Mouse (Mus musculus) MEL (cell line): ENCODE data around the gene Hoxb1. TPM values are rescaled to one million over a fixed set of nuclear protein-coding genes. Genes with fewer than 3 reads are reported as not detected.

ENCODE experiments used
- DNase-seq: peaks from one replicate; pipeline ENCODE4 v3.0.0; 2011; ENCODE audit warnings: low read depth, low spot score
- H3K27ac ChIP-seq: 2 replicates; pipeline ENCODE4 v1.5.1; 2012; ENCODE audit warnings: low read depth, mild to moderate bottlenecking, control low read depth, low read length, moderate library complexity; ENCODE audit not compliant: control insufficient read depth
- H3K27me3 ChIP-seq, 2 experiments: fragments of 150-350 bp in 1 of 2; sonication (generic) in 1 of 2; 2 replicates each; pipeline ENCODE4 v1.6.1; 2012; ENCODE audit warnings: low read length in 2 of 2, mild to moderate bottlenecking in 2 of 2, improper control_type of control experiment in 1 of 2, moderate library complexity in 1 of 2; ENCODE audit not compliant: insufficient read depth in 2 of 2, control insufficient read depth in 1 of 2
- H3K36me3 ChIP-seq, 2 experiments: 2 replicates each; pipeline ENCODE4 v1.6.1; 2012 to 2014; ENCODE audit warnings: low read length in 2 of 2, improper control_type of control experiment in 1 of 2, inconsistent platforms in 1 of 2, mild to moderate bottlenecking in 1 of 2; ENCODE audit not compliant: insufficient read depth in 2 of 2, control insufficient read depth in 1 of 2
- H3K4me1 ChIP-seq, 2 experiments: fragments of 150-350 bp in 1 of 2; sonication (generic) in 1 of 2; 2 replicates each; pipeline ENCODE4 v1.6.1; 2012; ENCODE audit warnings: low read length in 2 of 2, improper control_type of control experiment in 1 of 2, mild to moderate bottlenecking in 1 of 2; ENCODE audit not compliant: insufficient read depth in 2 of 2, control insufficient read depth in 1 of 2
- H3K4me3 ChIP-seq, 2 experiments: fragments of 150-350 bp in 1 of 2; sonication (generic) in 1 of 2; 2 replicates each; pipeline ENCODE4 v1.5.1; 2012; ENCODE audit warnings: low read depth in 2 of 2, low read length in 2 of 2, mild to moderate bottlenecking in 2 of 2, moderate library complexity in 2 of 2, control low read depth in 1 of 2, improper control_type of control experiment in 1 of 2; ENCODE audit not compliant: control insufficient read depth in 1 of 2, insufficient read depth in 1 of 2
- H3K79me2 ChIP-seq: 2 replicates; pipeline ENCODE4 v1.6.1; 2012; ENCODE audit warnings: mild to moderate bottlenecking, low read length, moderate library complexity; ENCODE audit not compliant: control insufficient read depth, poor library complexity, insufficient read depth
- H3K9ac ChIP-seq: 2 replicates; pipeline ENCODE4 v1.6.1; 2012; ENCODE audit warnings: low read depth, mild to moderate bottlenecking, control low read depth, low read length, moderate library complexity; ENCODE audit not compliant: control insufficient read depth, poor library complexity, severe bottlenecking
- H3K9me3 ChIP-seq: fragments of 150-350 bp; sonication (generic); replicated peaks from 2 replicates; pipeline ENCODE4 v1.6.1; 2012; ENCODE audit warnings: mild to moderate bottlenecking, low read length, improper control_type of control experiment, moderate library complexity; ENCODE audit not compliant: insufficient read depth
- CHD1 ChIP-seq: IDR thresholded peaks from 2 replicates; pipeline ENCODE4 v1.6.1; 2012; ENCODE audit warnings: low read depth, mild to moderate bottlenecking, inconsistent platforms, low read length, improper control_type of control experiment
- CTCF ChIP-seq, 3 experiments: IDR thresholded peaks in 2 of 3; conservative IDR thresholded peaks in 1 of 3; 2 replicates each; pipeline ENCODE4 v1.5.1; 2011 to 2012; ENCODE audit warnings: low read length in 3 of 3, low read depth in 2 of 3, mild to moderate bottlenecking in 2 of 3, improper control_type of control experiment in 1 of 3, inconsistent platforms in 1 of 3, mixed read lengths in 1 of 3, moderate library complexity in 1 of 3; ENCODE audit not compliant: control insufficient read depth in 1 of 3, insufficient read depth in 1 of 3, poor library complexity in 1 of 3, severe bottlenecking in 1 of 3
- E2F4 ChIP-seq: IDR thresholded peaks from 2 replicates; pipeline ENCODE4 v1.6.1; 2011; ENCODE audit warnings: low read depth, low read length, improper control_type of control experiment, borderline replicate concordance
- EP300 ChIP-seq, 2 experiments: IDR thresholded peaks; 2 replicates each; pipeline ENCODE4 v1.6.1; 2011; ENCODE audit warnings: improper control_type of control experiment in 2 of 2, low read length in 2 of 2, low read depth in 1 of 2, mild to moderate bottlenecking in 1 of 2
- GABPA ChIP-seq: IDR thresholded peaks from 2 replicates; pipeline ENCODE4 v1.6.1; 2012; ENCODE audit warnings: low read depth, mild to moderate bottlenecking, inconsistent platforms, low read length, improper control_type of control experiment, moderate library complexity
- JUND ChIP-seq: IDR thresholded peaks from 2 replicates; pipeline ENCODE4 v1.6.1; 2011; ENCODE audit warnings: low read depth, mild to moderate bottlenecking, improper control_type of control experiment, low read length
- MEF2A ChIP-seq: IDR thresholded peaks from 2 replicates; pipeline ENCODE4 v1.6.1; 2014; ENCODE audit warnings: low read depth, mild to moderate bottlenecking, inconsistent platforms, low read length, improper control_type of control experiment; ENCODE audit not compliant: poor library complexity, insufficient replicate concordance, severe bottlenecking; ENCODE audit errors: extremely low read depth
- MYC ChIP-seq: IDR thresholded peaks from 2 replicates; pipeline ENCODE4 v1.6.1; 2011; ENCODE audit warnings: low read depth, mild to moderate bottlenecking, low read length, improper control_type of control experiment, moderate library complexity
- NELFE ChIP-seq: IDR thresholded peaks from 2 replicates; pipeline ENCODE4 v1.6.1; 2011; ENCODE audit warnings: low read depth, low read length, improper control_type of control experiment
- RAD21 ChIP-seq: IDR thresholded peaks from 2 replicates; pipeline ENCODE4 v1.6.1; 2011; ENCODE audit warnings: mild to moderate bottlenecking, low read depth, low read length, improper control_type of control experiment
- RCOR1 ChIP-seq: IDR thresholded peaks from 2 replicates; pipeline ENCODE4 v1.6.1; 2012; ENCODE audit warnings: low read depth, mild to moderate bottlenecking, inconsistent platforms, low read length, improper control_type of control experiment
- SMC3 ChIP-seq: IDR thresholded peaks from 2 replicates; pipeline ENCODE4 v1.6.1; 2011; ENCODE audit warnings: low read depth, low read length, improper control_type of control experiment
- TAL1 ChIP-seq: IDR thresholded peaks from 2 replicates; pipeline ENCODE4 v1.6.1; 2012; ENCODE audit warnings: mild to moderate bottlenecking, inconsistent platforms, low read length, moderate library complexity, mixed read lengths
- TBP ChIP-seq: IDR thresholded peaks from 2 replicates; pipeline ENCODE4 v1.8.0; 2011; ENCODE audit warnings: low read depth, low read length, improper control_type of control experiment
- USF2 ChIP-seq, 2 experiments: IDR thresholded peaks; 2 replicates each; pipeline ENCODE4 v1.6.1; 2011 to 2012; ENCODE audit warnings: improper control_type of control experiment in 2 of 2, low read length in 2 of 2, borderline replicate concordance in 1 of 2, inconsistent platforms in 1 of 2, low read depth in 1 of 2, mild to moderate bottlenecking in 1 of 2; ENCODE audit not compliant: insufficient read depth in 1 of 2
- ZC3H11A ChIP-seq: IDR thresholded peaks from 2 replicates; pipeline ENCODE4 v1.6.1; 2012; ENCODE audit warnings: low read depth, mild to moderate bottlenecking, inconsistent platforms, low read length, improper control_type of control experiment
- ZNF384 ChIP-seq: IDR thresholded peaks from 2 replicates; pipeline ENCODE4 v1.6.1; 2012; ENCODE audit warnings: low read depth, mild to moderate bottlenecking, inconsistent platforms, low read length, improper control_type of control experiment
- polyA plus RNA-seq, 2 experiments: library from polyadenylated mRNA; stranded (reverse) in 1 of 2; unstranded in 1 of 2; fragments of >175 nt in 1 of 2; fragments of >200 nt in 1 of 2; gene quantifications; 2 replicates each; pipeline versions ENCODE4 v1.2.1 to v1.2.4; 2012; ENCODE audit warnings: low replicate concordance in 2 of 2, low read depth in 1 of 2; ENCODE audit not compliant: insufficient read length in 2 of 2, insufficient read depth in 1 of 2, missing spikeins in 1 of 2
- total RNA-seq: library from RNA; depleted of rRNA; stranded (reverse); fragments of 300-350 nt; gene quantifications from 2 replicates; pipeline ENCODE4 v1.2.3, GENCODE M21; 2012

Hoxb1 gene
- total and polyA plus RNA-seq, 3 experiments = not detected

- Histone ChIP-seq H3K4me3 (no peak overlapping the region), H3K9ac (no peak overlapping the region), H3K9me3 (no peaks in the 10 kb centered on the region), H3K27me3 (peaks cover 3 to 9% of the 10 kb centered on the region in 2 experiments; a peak in 3 of 4 replicates), H3K4me1 (no peaks in the 10 kb centered on the region; a peak in 1 of 4 replicates), H3K79me2 (no peaks in the 10 kb centered on the region), H3K27ac (no peak overlapping the region), H3K36me3 (no peaks in the 10 kb centered on the region)
- DNase-seq = no peak
- TF ChIP-seq TAL1 (no peak), E2F4 (no peak), CTCF (IDR thresholded peaks at IDR 0.05 in 2 of 3, conservative IDR thresholded peaks at IDR 0.05 in 1 of 3; ENCODE audit: control insufficient read depth in 1 of 3, insufficient read depth in 1 of 3, low read depth in 2 of 3, low read length in 3 of 3, poor library complexity in 1 of 3, severe bottlenecking in 1 of 3) (no peak), MYC (no peak), TBP (no peak), SMC3 (no peak), USF2 (IDR thresholded peaks at IDR 0.05; ENCODE audit: borderline replicate concordance in 1 of 2, insufficient read depth in 1 of 2, low read depth in 1 of 2, low read length in 2 of 2) (no peak), EP300 (IDR thresholded peaks at IDR 0.05; ENCODE audit: low read depth in 1 of 2, low read length in 2 of 2) (no peak), ZNF384 (no peak), GABPA (no peak), NELFE (no peak), JUND (no peak), RAD21 (no peak), CHD1 (no peak), MEF2A (no peak)
Measured at GRCm38 (mm10) chr11:96411019-96411418, 45.5 kb downstream of the Hoxb1 start.

GRCm38 (mm10) chr11:96411934-96412333, 46.4 kb downstream of the Hoxb1 start:
- Histone ChIP-seq H3K9me3 (no peaks in the 10 kb centered on the region), H3K79me2 (no peaks in the 10 kb centered on the region), H3K9ac (no peak overlapping the region), H3K27ac (no peak overlapping the region), H3K27me3 (peaks cover 3 to 10% of the 10 kb centered on the region in 2 experiments; a peak in 3 of 4 replicates), H3K4me1 (no peaks in the 10 kb centered on the region; a peak in 1 of 4 replicates), H3K36me3 (no peaks in the 10 kb centered on the region), H3K4me3 (no peak overlapping the region)
- no peak for TF ChIP-seq JUND
- peak; percentile 7; the same call in 1 of the 2 replicates for TF ChIP-seq ZC3H11A
- TF ChIP-seq RCOR1 = no peak
- peak; percentile 50 to 59 (median 53); a peak in 5 of 6 replicates for TF ChIP-seq CTCF (IDR thresholded peaks at IDR 0.05 in 2 of 3, conservative IDR thresholded peaks at IDR 0.05 in 1 of 3; ENCODE audit: control insufficient read depth in 1 of 3, insufficient read depth in 1 of 3, low read depth in 2 of 3, low read length in 3 of 3, poor library complexity in 1 of 3, severe bottlenecking in 1 of 3)
- peak; percentile 35 for TF ChIP-seq SMC3
- TF ChIP-seq RAD21 = peak; percentile 22
- DNase-seq = peak; percentile 31
